Mouse (Mus musculus): ENCODE data around the gene Cracr2b. TPM values are rescaled to one million over a fixed set of nuclear protein-coding genes. Genes with fewer than 3 reads are reported as not detected.
A peak's percentile ranks its signal among the peaks of the same experiment; 100 is the strongest.
"Not testable (repeated sequence)": the region's sequence is repeated elsewhere in the genome, so short reads cannot be mapped to it uniquely, and the experiment has no call there.

The Cracr2b gene
- total RNA-seq, 4 experiments from 2014 or later: 3.3 to 11.4 (median 6.9) TPM

DNA sequence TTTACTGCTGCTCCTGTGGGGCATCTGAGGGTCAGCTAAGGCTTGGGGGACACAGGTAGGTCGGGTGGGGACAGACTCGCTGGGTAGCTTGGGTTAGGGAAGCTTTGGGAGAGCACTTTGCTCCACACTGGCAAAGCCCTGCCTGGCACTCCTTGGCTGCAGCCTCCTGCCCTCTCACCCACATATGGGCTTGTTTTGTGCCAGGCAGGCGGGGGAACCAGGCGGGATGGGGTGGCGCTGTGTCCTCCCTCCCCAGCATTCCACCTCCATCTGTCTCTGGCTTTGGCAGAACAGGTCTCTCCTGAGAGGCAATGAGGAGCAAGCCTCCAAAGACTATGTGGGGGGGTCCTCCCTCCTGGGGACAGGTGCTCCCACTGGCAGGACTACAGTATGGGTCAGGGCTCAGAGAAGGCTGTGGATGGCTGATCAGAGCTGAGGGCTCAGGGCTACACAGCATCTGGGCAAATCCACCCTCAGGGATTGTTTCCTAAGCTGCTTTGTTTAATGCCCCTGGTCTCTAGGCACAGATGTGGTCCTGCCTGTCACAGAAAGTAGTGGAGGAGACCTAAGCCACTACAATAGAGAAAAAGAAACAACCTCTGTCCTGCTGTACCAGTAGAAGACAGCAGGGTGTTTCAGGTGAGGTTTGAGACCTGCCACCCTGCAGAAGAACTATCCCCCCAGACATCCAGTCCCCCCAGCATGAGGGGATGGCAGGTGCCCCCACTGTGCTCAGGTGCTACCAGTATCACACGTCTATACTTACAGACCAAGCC lies 28.0 kb upstream of the Cracr2b start:
- DNase-seq (ENCODE audit: low spot score in 2 of 2): no peak

DNA sequence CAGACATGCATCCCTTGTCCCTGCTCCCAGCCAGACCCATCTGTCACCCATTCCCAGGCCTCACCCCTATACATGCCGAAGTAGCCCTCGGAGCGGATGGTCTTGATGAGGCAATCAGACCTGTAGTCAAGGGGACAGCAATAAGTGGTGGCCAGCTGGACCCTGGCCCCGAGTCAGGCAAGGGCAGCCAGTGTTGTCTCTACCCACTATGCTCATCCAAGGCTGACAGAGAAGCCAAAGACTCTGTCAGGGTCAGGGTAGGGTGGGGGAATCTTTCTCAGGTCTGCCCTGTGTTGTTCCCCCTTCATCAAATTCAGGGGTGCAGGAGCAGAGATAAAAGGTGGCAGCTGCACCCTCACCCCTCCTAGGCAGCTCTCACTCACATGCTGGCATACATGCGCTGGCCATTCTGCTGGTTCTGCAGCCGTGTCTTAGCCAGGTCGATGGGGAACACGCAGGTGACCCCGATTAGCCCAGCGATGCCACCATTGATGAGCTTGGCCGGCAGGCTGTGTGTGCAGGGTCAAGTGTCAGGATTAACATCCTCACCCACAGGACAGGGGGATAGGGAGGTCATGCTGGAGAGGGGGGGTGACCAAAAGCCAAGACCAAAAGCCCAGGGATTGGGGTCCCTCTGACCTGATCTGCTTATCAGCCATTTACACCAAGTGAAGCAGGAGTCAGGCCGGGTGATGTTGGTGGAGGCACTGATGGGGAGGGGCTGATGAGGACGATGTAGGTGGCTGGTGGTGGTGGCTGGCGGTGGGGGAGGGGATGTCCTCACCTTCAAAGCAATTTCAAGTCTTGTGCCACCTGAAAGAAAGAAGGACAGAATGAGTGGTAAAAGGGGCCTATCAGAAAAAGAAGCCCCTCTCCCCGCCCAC lies 27.1 kb upstream of the Cracr2b start:
- no peak for DNase-seq (ENCODE audit: low spot score in 2 of 2)

- no peak for DNase-seq (ENCODE audit: low spot score in 2 of 2)
Observed at GRCm38 (mm10) chr7:141434464-141434863, 26.4 kb upstream of the Cracr2b start.

DNA sequence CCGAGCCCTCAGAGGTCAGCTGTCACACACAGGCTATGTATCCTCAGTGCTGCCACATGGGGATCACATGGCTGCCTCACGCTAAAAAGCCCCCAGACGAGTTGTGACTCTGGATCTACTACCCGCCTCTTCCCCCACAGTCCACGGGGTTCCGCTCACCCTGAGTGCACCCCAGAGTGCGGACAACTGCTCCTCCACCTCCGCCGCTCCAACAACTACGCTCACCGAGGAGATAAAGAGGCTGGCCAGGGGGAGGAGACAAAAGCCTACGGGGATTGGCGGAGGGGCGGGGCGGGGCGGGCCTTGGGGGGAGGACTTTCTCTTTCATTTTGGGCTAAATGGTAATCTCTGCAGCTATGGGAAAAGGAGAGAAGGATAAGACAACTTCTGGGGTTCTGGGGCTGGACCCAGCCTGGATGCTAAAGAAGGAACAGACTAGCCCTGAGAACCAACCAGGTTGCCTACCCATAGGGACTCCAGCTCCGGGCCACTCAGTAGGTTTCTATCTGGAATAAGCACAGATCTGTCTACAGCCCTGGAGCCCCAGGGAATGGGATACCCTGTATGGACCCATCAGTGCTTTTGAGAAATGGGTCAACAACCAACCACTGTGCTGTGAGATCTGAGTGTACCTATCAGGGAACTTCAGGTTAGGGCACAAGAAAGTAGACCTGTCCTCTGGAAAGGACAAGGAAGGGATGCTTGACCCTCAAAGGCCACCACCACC lies 25.6 kb upstream of the Cracr2b start:
- no peak for DNase-seq (ENCODE audit: low spot score in 2 of 2)

DNA sequence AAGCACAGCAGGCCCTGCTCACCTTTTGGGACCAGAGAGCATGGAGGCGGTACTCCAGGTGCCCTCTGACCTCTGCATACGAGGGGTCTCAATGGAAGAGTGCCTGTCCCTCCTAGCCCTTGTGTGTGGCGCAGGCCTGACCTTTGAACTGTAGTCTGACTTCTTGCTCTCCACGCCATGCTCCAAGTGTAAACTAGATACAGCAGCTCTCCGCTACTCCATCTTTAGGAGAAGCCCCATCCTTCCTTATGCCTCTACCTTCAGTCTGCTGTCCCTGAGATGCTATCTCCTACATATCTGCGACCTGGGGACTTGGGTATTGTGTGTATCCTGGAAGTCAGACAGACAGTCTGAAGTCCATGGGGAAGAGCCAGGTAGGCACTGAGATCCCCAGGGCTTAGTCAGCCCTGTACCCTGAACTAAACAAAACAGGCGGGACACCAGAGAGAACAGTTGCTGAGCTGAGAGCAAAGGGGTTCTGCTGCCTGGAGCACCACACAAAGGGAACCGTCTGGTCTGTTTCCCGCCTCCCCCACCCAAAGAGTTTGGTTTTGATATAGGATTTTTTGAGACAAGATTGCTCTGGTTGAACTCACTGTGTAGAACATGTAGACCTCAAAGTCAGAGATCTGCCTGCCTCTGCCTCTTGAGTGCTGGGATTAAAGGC lies 24.9 kb upstream of the Cracr2b start:
- no peak for DNase-seq (ENCODE audit: low spot score in 2 of 2)

- DNase-seq (ENCODE audit: low spot score in 2 of 2): no peak
Observed at GRCm38 (mm10) chr7:141436523-141436892, 24.4 kb upstream of the Cracr2b start.

DNA sequence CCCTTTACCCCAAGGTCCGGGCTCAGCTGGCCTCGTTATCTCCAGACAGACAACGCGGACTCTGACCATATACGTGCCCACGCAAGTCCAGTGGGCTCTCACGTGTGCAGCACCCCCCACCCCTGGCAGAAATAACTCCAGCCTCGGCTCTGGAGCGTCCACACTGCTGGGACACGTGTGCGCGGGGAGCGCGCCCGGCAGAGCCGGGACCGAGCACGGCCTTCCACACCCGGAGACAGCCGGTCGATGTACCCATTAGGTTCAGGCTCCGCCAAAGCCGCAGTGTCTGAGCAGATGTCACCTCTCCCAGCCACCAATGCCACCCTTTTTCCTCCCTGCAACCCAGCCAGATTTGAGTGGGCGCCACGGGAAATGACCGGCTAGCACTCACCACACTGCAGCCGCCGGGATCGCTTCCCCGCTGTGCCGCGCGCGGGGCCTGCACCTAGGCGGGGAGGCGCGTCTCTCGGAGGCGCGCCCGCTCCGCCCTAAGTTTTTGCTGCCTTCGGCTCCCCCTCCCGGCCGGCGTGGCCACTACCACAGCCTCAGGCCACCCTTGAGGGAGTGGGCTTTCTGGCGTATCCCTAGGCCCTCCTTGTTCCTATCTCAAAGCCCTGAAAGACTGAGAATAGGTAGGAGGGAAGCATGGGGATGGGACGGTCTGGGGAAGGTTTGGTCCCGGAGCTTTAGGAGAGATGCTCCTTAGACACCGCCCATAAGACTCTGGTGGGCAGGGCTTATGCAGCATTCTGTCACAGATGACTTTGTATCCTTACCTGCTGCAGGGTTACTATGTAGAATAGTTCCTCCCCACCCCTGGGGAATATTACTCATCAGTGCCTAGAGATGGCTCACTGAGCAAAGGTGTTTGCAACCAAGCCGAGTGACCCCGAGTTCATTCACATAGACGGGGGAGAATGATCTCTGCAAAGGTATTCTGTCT lies 23.4 kb upstream of the Cracr2b start, which contains the start of gene Slc25a22:
TSS of gene Slc25a22 (minus strand) at position 715 of the 943 bp plus-strand sequence.
- peak; percentile 65 to 68 for DNase-seq (ENCODE audit: low spot score in 2 of 2)

DNA sequence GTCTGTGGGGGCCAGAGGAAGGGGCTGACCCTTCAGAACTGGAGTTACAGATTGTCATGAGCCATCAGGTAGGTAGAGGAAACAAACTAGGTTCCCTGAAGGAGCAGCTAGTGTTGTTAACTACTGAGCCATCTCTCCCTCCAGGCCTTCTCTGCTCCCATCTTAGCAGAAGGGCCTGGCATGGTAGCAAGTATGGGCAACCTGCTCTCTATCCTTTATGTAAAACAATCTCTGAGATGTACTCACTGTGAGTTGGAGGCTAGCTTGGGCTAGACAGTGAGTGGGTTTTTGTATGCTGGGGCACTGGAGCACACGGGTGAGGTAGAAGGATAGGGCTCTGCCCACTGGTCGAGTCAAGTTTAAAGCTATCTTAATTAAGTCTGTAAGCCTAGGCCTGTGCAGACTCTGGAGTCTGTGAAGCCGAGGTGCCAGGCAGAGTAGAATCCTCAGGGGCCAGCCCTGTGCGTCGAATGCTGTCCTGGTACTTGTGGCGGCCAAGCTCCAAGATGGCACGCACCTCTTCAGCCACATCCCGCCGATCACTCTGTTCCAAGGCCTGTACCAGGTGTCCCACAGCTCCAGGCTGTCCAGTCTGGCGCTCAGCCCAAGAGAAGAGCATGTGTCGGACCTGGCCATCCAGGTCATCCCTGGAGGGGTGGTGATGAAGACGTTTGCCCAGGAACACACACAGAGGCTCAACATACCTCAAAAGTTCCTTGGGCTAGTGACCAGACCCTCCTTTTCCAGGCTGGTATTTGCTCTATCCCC lies 22.5 kb upstream of the Cracr2b start:
- DNase-seq (ENCODE audit: low spot score in 2 of 2): no peak

GRCm38 (mm10) chr7:141439140-141439679 lies 21.7 kb upstream of the Cracr2b start:
- no peak for DNase-seq (ENCODE audit: low spot score in 2 of 2)

DNA sequence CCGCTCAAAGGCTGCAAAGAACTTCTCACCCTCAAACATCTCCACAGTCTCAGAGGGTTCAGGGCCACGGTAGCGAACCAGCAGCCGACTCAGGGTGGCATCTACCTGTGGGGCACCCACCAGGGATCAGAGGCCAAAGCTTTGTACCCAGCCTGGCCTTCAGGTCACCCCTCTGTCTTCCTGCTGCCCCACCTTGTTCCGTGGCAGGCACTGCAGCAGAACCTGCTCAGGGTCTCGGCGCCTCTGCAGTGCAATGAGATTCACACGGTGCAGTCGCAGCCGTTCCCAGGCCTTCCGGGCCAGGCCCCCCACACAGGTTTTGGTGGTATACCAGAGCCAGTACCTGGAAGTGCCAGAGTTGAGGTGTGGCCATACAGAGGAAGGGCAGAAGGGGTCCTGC lies 21.1 kb upstream of the Cracr2b start:
- no peak for DNase-seq (ENCODE audit: low spot score in 2 of 2)

DNA sequence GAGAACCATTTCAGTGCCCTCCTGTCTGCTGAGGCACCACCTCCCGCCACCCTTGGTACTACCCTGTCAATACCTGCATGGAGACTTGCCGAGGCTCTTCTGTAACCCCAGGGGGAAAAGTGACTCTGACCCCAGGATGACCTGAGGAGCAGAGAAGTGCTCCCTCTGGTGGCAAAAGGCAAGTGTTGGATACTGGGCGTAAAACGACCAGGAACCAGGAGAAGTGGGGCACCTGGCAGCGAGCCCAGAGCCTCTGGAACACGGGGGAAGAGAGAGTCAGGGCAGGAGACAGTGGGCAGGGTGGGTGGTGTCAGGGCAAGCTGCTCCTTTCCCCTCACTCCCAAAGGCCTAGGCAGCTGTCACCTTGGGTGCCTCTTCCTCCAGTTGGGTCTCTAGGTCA lies 20.3 kb upstream of the Cracr2b start:
- no peak for DNase-seq (ENCODE audit: low spot score in 2 of 2)

DNA sequence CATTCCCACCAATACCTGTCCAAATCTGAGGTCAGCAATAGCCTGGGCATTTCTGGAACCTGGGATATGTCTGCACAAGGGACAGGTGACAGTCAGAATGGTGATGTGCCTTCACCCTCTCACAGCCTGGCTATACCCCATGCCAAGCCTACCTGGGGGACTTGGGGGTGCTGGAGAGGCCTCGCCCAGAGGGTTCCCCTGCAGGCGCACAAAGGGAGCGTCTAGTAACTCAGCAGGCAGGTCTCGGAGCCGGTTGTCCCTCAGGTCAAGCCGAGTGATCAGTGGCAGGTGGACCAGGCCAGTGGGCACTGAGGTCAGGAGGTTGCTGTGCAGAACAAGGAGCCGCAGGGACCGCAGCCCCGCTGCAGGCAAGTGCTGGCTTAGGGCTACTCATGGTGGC lies 19.4 kb upstream of the Cracr2b start:
- DNase-seq (ENCODE audit: low spot score in 2 of 2): no peak

DNA sequence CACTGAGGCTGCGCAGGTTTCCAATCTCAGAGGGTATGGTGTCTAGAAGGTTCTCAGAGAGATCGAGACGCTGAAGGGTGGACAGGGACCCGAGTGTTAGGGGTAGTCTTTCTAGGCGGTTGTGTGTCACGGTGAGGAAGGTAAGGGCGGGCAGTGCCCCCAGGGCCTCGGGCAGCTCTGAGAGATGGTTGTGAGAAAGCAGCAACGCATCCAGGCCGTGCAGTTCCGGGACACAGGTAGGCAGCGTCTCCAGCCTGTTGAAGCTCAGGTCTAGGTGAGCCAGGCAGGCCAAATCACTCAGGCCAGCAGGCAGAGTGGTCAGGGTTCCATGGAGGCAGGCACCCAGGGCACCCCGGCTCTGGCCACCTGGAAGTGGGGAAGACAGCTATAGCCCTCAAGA lies 18.7 kb upstream of the Cracr2b start:
- no peak for DNase-seq (ENCODE audit: low spot score in 2 of 2)

- no peak for DNase-seq (ENCODE audit: low spot score in 2 of 2)
Observed at GRCm38 (mm10) chr7:141443081-141443821, 17.6 kb upstream of the Cracr2b start.

DNA sequence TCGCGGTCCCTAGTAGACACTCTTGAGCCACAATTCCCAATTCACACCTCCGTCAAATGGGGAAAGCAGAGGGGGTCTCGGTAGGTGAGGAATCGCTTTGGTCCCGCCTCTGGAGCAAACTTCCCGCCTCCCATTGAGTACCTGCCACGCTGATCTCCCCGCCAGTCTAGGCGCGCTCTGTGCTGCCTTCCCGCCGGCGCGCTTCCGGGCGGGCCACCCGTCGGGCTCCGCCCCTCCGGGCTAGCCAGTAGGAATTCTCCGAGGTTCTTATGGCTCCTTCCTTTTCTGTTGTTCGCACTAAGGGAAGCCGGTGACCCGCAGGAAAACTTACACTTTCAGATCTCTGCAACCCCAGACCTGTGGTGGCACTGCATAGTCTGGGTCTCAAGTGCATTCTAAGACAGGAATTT lies 17.1 kb upstream of the Cracr2b start, which contains the start of gene Pidd1:
TSS of gene Pidd1 (minus strand) at position 198 of the 410 bp plus-strand sequence.
- DNase-seq (ENCODE audit: low spot score in 2 of 2): no peak

GRCm38 (mm10) chr7:141446374-141446773 lies 14.5 kb upstream of the Cracr2b start:
- DNase-seq (ENCODE audit: low spot score in 2 of 2): not testable (repeated sequence)

DNA sequence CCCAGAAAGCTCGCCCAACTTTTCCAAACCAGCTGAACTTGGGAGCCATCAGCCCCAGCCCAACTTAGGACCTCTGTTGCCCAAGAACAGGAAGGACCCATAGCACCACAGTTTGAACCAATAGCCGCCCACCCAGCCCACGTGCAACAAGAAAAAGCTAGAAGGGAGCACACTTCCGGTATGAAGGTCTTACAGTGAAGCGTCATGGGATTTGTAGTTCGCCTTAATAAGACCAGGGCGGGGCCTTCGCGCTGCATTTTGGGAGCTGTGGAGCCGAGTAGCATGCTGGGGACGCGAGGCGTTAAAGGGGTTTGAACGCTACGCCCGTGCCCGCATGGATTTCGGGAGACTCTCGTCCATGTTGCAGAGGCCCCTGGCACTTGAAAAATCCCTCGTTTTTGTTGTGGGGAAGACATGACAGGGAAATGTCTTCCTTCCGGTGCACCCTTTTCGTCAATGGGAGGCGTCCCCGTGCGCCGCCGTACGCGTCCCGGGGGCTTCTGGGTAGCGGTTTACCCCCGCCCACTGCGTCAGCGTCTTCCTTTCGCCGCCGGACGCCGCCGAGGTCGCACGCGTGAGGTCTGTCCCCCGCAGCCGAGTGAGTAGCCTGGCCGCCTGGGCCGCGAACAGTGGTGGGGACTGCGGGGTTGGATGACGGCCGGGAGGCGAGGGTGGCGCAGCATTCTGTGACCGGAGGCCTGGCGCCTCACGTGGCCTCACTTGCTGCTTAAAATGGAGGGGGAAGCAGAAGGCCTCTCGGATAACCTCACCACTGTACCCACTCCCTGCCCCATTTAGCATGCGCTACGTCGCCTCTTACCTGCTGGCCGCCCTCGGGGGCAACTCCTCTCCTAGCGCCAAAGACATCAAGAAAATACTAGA lies 13.5 kb upstream of the Cracr2b start, which contains the start of gene Rplp2:
TSS of gene Rplp2 (plus strand) at position 261 of the 882 bp plus-strand sequence.
- DNase-seq (ENCODE audit: low spot score in 2 of 2): peak; percentile 88 to 90
